14 mouse cellular contexts compared by ENCODE assay signal in the genomic region with DNA sequence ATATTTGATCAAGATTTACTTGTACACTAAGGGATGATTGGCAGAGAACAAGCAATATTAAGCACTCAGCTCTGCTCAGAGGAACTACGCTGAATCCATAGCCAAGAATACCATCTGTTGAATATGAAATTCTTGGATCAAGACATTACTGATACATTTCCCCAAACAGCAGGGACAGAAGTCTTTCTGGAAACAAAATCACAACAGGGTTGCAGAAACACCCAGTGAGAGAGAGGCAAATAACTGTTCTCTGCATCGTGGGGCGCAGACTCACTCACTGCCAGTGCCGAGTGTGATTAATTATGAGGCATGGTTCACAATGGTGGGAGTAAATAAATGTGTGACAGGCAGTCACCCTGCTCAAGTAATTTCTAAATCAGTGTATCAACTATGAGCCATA.
A peak's percentile ranks its signal among the peaks of the same experiment; 100 is the strongest.
DNase-seq lines count a peak whose midpoint lies in the region; ATAC-seq lines count a peak whose summit lies in the region.
"Had no signal": no experiment of that assay in that cellular context is flagged by ENCODE, and none has a peak within 500 bp of the region (broad histone marks: within the 10 kb centered on the region; RNA-seq: fewer than 3 reads in every experiment).

No protein-coding gene starts in this region.

- peak overlapping the region; percentile 72 for H3K27ac ChIP-seq in heart, embryonic 16.5 days (ENCODE audit: low read length)
- no peak overlapping the region for H3K27ac ChIP-seq in intestine, embryonic 16.5 days (ENCODE audit: low read length)
- H3K27ac ChIP-seq: kidney, embryonic 15.5 days; liver, embryonic 12.5 days; stomach, postnatal 0 days had no signal

- H3K27me3 ChIP-seq in heart, embryonic 16.5 days (ENCODE audit: control insufficient read depth, insufficient read depth, low read length), result no peaks in the 10 kb centered on the region
- H3K27me3 ChIP-seq in intestine, embryonic 16.5 days (replicated peaks; ENCODE audit: control insufficient read depth, insufficient read depth, low read length), result no peaks in the 10 kb centered on the region
- H3K27me3 ChIP-seq: kidney, embryonic 15.5 days; liver, embryonic 12.5 days had no signal

- H3K36me3 ChIP-seq in heart, embryonic 16.5 days (ENCODE audit: control insufficient read depth, insufficient read depth), result no peaks in the 10 kb centered on the region
- no peaks in the 10 kb centered on the region for H3K36me3 ChIP-seq in intestine, embryonic 16.5 days (ENCODE audit: control insufficient read depth, insufficient read depth, low read length)
- H3K36me3 ChIP-seq: G1E; kidney, embryonic 15.5 days; liver, embryonic 12.5 days had no signal

- no peak overlapping the region for H3K9ac ChIP-seq in heart, embryonic 16.5 days (ENCODE audit: low read length)
- no peak overlapping the region for H3K9ac ChIP-seq in intestine, embryonic 16.5 days (ENCODE audit: low read depth, low read length)
- H3K9ac ChIP-seq: kidney, embryonic 15.5 days; liver, embryonic 12.5 days had no signal

- no peak for ATAC-seq in heart, embryonic 16.5 days (replicated peaks; ENCODE audit: extremely low read depth, insufficient read depth, low FRiP score)
- no peak for ATAC-seq in intestine, embryonic 16.5 days
- ATAC-seq: liver, embryonic 12.5 days; lung, postnatal 0 days had no signal

- 54% methylated on average over 4 of the region's 4 CpGs for WGBS in heart, embryonic 16.5 days
- 67% methylated on average over 4 of the region's 4 CpGs for WGBS in intestine, embryonic 16.5 days

- H3K4me2 ChIP-seq in heart, embryonic 16.5 days (ENCODE audit: low read depth, low read length), result no peak overlapping the region
- H3K4me2 ChIP-seq in intestine, embryonic 16.5 days (ENCODE audit: low read depth, low read length), result no peak overlapping the region
- H3K4me2 ChIP-seq: kidney, embryonic 15.5 days; liver, embryonic 12.5 days; midbrain, embryonic 11.5 days had no signal

- peak; percentile 11 to 21 for DNase-seq in cerebellum, postnatal 36 days
- DNase-seq in cerebellum, adult 11-12 months, result no peak
- no peak for DNase-seq in heart, adult 11 months
- peak; percentile 9 for DNase-seq in Muller cell, postnatal 12 days (ENCODE audit: inconsistent ontology term)
- DNase-seq in layer of hippocampus, adult 11-12 months (ENCODE audit: low spot score), result peak; percentile 62
- DNase-seq in spleen, postnatal 36 days (ENCODE audit: low spot score in 2 of 2), result no peak

- H3K4me3 ChIP-seq in heart, embryonic 16.5 days (ENCODE audit: low read length), result no peak overlapping the region
- no peak overlapping the region for H3K4me3 ChIP-seq in intestine, embryonic 16.5 days (ENCODE audit: low read length)
- H3K4me3 ChIP-seq: kidney, embryonic 15.5 days; liver, embryonic 12.5 days had no signal

- peaks cover 13% of the 10 kb centered on the region for H3K4me1 ChIP-seq in heart, embryonic 16.5 days (ENCODE audit: control insufficient read depth, insufficient read depth, low read length)
- no peaks in the 10 kb centered on the region for H3K4me1 ChIP-seq in intestine, embryonic 16.5 days (ENCODE audit: control insufficient read depth, insufficient read depth, low read length)
- H3K4me1 ChIP-seq: kidney, embryonic 15.5 days; liver, embryonic 12.5 days had no signal

- H3K9me3 ChIP-seq in heart, embryonic 16.5 days (replicated peaks; ENCODE audit: control insufficient read depth, low read length), result no peaks in the 10 kb centered on the region
- no peaks in the 10 kb centered on the region for H3K9me3 ChIP-seq in intestine, embryonic 16.5 days (ENCODE audit: control insufficient read depth, low read length)
- H3K9me3 ChIP-seq: G1E; kidney, embryonic 15.5 days; liver, embryonic 12.5 days had no signal

Comparison
In these comparisons a context has a peak if more than half of its experiments do, and no peak if none do; other contexts are left out.
1. DNase-seq: peak in cerebellum, postnatal 36 days (2 of 2), Muller cell, postnatal 12 days (single experiment) and layer of hippocampus, adult 11-12 months (single experiment); none in cerebellum, adult 11-12 months (single experiment), heart, adult 11 months (single experiment) and spleen, postnatal 36 days (0 of 2).